Mouse (Mus musculus) spleen, postnatal 36 days (tissue): ENCODE measurements around the gene Commd9.

ENCODE experiments used
- DNase-seq, 2 experiments: peaks; one replicate each; pipeline ENCODE4 v3.0.0; 2022; ENCODE audit warnings: low spot score in 2 of 2, mixed read lengths in 1 of 2

Commd9 gene

GRCm38 (mm10) chr2:101885768-101886438, at the start of gene Commd9:
TSS of gene Commd9 (plus strand) at chr2:101886247.
- DNase-seq, result peak; percentile 95

- no peak for DNase-seq
Observed at GRCm38 (mm10) chr2:101842756-101843155, 43.3 kb upstream of the Commd9 start.

- DNase-seq, result no peak
Observed at GRCm38 (mm10) chr2:101854792-101855191, 31.3 kb upstream of the Commd9 start.

- DNase-seq, result no peak
Observed at GRCm38 (mm10) chr2:101856174-101856573, 29.9 kb upstream of the Commd9 start.

- no peak for DNase-seq
Observed at GRCm38 (mm10) chr2:101860920-101861485, 25.0 kb upstream of the Commd9 start.

GRCm38 (mm10) chr2:101862219-101863123, 23.6 kb upstream of the Commd9 start:
- DNase-seq, result no peak

GRCm38 (mm10) chr2:101868683-101869082, 17.4 kb upstream of the Commd9 start:
- DNase-seq, result no peak

GRCm38 (mm10) chr2:101871179-101871578, 14.9 kb upstream of the Commd9 start:
- peak; percentile 14 to 27 for DNase-seq

GRCm38 (mm10) chr2:101881471-101882162, 4.4 kb upstream of the Commd9 start:
- DNase-seq, result peak; percentile 5 to 7

GRCm38 (mm10) chr2:101882998-101883397, 3.0 kb upstream of the Commd9 start, which contains the start of gene Prr5l:
TSS of gene Prr5l (minus strand) at chr2:101883027.
- DNase-seq, result no peak

- no peak for DNase-seq
Observed at GRCm38 (mm10) chr2:101884286-101884685, 1.8 kb upstream of the Commd9 start.

GRCm38 (mm10) chr2:101888886-101889285, 2.8 kb downstream of the Commd9 start:
- no peak for DNase-seq

GRCm38 (mm10) chr2:101891143-101891542, 5.1 kb downstream of the Commd9 start:
- DNase-seq, result no peak

- DNase-seq, result no peak
Observed at GRCm38 (mm10) chr2:101894126-101894525, 8.1 kb downstream of the Commd9 start.

- DNase-seq, result no peak
Observed at GRCm38 (mm10) chr2:101896425-101897204, 10.6 kb downstream of the Commd9 start.

GRCm38 (mm10) chr2:101902196-101902595, 16.1 kb downstream of the Commd9 start:
- no peak for DNase-seq

- DNase-seq, result peak; percentile 53 to 54
Observed at GRCm38 (mm10) chr2:101905534-101906378, 19.7 kb downstream of the Commd9 start.

GRCm38 (mm10) chr2:101906379-101906690, 20.3 kb downstream of the Commd9 start:
- no peak for DNase-seq

GRCm38 (mm10) chr2:101907386-101908022, 21.5 kb downstream of the Commd9 start:
- no peak for DNase-seq

- no peak for DNase-seq
Observed at GRCm38 (mm10) chr2:101908773-101909172, 22.7 kb downstream of the Commd9 start.
